Mouse (Mus musculus): ENCODE measurements around the gene 1110008P14Rik.
A peak's percentile ranks its signal among the peaks of the same experiment; 100 is the strongest.

Gene 1110008P14Rik

GRCm38 (mm10) chr2:32341634-32341939, 40.2 kb downstream of the 1110008P14Rik start:
- DNase-seq, result peak; percentile 75

GRCm38 (mm10) chr2:32340836-32341633, 40.7 kb downstream of the 1110008P14Rik start:
- peak; percentile 75 for DNase-seq

DNA sequence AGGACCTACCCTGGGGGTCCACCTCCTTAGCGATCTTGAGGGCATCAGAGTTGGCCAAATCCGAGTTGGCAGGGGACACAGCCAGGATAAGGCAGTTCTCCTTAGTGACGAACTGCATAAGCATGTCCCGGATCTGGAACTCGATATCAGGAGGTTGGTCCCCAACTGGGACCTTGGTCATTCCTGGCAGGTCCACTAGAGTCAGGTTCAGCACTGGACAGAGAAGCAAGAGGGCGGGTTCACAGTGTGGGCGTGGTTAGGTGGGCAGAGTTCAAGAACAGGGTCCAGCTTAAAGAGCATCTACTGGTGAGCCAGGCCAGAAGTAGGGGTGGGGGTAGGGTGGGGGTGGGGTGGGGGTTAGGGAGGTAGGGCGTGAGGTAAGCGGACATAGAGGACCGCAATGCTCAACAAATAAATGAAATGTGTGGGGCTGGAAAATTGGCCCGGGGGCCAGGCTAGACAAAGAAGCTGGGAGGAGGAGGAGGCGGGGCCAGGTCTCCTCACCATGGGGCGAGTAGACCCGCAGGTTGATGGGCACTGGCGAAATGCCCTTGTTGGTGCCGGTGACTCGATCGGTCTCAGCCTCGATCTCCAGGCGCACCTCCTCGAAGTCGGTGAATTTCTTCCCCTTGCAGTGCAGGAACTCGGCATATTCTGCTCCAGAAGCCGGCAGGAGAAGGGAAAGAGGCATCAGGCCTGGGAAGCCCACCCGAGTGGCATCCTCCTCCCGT, 41.7 kb downstream of the 1110008P14Rik start:
- DNase-seq, result peak; percentile 68

DNA sequence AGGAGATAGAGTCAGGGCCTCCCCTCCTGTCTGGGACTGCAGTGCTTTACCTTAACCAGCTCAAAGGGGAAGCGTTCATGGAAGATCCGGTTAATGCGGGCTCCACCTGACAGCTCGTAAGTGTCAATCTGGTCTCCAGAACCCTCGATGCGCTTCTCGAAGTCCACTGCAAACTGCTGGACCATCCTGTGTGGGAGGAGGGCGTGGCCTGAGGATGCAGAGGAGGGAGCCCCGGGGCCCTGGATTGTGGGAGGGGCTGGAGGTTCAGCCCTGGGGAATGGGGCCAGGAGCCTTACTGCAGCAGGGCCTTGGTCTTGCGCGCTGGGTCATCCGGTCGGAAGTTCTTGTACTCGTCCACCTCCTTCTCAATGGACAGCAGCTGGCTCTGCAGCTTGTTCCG, 45.9 kb downstream of the 1110008P14Rik start:
- DNase-seq, result no peak

DNA sequence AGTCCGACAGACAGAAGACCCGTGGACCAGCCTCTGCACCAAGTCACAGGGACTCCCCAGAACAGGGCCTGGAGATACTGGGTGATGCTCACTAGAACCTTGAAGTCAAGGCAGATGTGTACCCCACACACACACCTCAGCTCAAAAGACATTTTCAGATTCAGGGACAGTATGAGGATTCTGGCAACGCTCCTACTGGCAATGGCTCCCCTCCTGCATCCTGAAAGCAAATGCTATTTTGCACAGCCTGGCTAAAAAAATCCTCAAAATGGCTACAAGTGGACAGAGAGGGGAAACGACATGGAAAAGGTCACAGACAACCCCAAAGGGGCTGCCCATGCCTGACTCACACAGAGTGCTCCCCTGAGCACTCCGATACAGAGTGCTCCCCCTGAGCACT, 49.6 kb downstream of the 1110008P14Rik start:
- peak; percentile 66 for DNase-seq

DNA sequence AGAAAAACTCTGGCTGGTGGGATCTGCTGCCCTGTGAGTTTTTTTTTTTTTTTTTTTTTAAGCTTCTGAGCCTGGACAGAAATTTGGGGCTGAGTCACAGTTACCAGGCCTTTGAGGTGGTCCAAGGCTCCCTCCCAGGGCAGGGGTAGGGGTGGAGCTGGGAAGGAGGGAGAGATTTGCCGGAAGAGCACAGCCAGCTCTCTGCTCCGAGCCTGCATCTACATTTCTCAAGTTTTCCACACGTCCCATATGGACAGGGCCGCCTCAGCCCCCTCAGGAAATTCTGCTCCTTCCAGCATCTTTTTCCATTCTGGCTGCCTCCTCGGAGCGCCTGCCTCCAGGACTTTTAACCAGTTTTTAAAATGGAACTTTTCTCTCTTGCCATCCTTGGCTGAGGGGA, 52.2 kb downstream of the 1110008P14Rik start:
- no peak for DNase-seq

DNA sequence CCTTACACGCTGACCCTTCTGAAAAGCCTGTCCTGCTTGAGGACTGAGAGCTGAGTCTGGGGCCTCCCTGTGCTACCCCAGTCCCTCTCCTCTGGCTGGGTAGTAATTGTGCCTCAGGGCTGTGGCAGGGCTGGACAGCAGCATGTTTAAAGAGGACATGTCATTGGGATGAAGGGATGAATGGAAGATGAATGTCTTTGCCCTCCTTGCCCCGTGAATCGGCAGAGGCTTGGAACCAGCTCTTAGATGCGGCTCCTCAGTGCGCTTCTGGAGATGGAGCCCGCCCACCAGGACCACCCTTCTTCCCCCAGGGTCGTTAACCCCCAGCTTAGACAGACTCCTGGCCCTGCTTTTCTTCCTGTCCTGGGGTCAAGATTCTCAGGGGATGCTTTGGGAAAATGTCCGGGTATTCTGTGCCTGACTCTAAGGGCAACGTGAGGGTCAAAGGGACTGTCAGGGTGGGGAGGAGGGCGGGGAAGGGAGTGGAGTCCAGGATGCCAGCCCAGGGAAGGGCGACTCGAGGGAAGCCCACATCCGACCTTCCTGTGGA, 52.8 kb downstream of the 1110008P14Rik start:
- DNase-seq, result no peak

GRCm38 (mm10) chr2:32327200-32327599, 54.5 kb downstream of the 1110008P14Rik start:
- no peak for DNase-seq

Measured in cerebellum, adult 9-10 months (tissue).